Mouse (Mus musculus) spleen, adult 12 weeks (tissue): ENCODE results near the gene Me3.

Experiments
- DNase-seq: peaks from one replicate; pipeline ENCODE4 v3.0.0; 2022; ENCODE audit warnings: low spot score

Me3 gene

GRCm38 (mm10) chr7:89632342-89633251 is at the start of gene Me3:
Gene Me3 (plus strand): TSS chr7:89632392.
- no peak for DNase-seq

- no peak for DNase-seq
Observed at GRCm38 (mm10) chr7:89590039-89590438, 42.2 kb upstream of the Me3 start.

DNA sequence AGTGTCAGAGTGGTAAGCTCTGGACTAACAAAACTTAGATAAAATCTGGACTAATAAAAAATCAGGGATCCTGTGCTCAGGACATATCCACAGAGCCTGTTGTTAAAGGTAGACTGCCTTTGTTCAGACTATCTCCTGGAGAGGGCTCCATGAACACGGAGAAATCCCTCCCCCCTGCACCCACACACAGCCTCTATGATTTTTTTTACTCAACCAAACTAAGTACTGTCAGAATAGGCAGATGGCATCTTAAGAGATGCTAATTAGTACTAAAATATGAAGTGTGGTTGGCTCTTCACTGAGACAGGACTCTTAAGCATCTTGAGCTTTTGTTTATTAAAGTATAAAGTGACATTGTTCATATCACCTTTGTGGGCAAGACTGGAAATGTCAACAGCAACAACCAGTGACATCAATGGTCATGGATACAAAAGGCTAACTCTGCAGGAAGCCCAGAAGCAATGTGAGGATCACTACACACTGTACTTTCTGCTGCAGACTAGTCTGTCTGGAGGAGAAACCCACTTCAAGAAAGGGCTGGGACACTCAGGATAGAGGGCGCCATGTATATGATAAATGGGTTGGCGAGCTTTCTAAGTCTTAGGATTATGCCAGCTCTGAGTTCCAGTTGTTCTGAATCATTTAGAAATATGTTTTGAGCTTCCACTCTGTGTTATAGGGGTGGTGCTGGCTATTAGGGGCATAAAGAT is 41.5 kb upstream of the Me3 start:
- DNase-seq = no peak

DNA sequence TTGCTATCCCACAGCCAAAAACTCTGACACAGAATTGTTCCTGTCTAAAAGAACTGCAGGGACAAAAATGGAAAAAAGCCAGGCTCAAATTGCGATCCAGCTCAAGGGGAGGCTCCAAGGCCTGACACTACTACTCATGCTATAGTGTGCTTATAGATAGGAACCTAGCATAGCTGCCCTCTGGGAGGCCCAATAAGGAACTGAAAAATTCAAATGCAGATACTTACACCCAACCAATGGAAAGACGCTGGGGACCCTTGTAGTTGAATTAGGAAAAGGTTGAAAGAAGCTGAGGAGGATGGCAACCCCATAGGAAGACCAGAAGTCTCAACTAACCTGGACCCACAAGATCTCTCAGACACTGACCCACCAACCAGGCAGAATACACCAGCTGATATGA is 36.4 kb upstream of the Me3 start:
- DNase-seq = no peak

DNA sequence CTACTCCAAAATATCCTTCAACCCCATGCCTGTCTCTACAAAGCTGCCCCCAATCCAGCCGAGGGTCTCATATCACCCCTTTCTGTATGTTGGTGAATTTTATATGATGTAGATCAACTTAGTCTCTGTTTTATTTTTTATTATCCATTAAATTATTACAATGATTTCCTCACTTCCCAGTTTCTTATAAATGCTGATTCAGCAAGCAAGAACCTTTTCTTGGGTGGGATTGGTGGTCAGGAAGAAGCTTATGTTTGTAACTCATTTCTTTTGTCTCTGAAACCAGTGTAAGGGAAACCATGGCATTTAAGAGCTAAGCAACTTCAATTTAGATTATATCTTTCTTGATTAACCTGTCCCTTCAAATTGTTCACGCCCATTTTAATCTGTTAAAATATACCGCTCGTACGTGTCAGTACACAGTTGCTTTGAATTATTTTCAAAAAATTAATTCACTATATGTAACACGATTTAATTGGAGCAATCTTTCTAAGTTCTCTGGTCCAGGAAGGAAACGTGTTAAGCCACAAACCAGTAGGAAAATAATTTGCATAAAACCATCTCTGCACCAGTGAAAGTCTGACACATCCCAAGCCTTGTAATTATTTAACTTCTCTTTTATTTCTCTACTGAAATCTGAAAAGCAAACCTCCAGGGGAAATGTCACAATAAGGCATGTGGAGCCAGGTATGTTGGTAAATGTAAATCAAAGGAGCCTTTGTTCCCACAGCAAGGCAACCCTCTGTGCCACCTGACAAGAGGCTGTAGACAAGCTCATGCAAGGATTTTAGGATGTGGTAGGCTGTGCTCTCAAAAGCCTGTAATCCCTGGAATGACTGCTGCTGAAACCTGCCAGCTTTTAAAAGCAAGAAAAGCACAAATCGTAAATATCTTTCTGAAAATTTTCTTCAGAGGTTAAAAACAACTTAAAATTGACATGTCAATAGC is 26.3 kb upstream of the Me3 start:
- no peak for DNase-seq

GRCm38 (mm10) chr7:89607329-89607728 is 24.9 kb upstream of the Me3 start:
- DNase-seq = no peak

DNA sequence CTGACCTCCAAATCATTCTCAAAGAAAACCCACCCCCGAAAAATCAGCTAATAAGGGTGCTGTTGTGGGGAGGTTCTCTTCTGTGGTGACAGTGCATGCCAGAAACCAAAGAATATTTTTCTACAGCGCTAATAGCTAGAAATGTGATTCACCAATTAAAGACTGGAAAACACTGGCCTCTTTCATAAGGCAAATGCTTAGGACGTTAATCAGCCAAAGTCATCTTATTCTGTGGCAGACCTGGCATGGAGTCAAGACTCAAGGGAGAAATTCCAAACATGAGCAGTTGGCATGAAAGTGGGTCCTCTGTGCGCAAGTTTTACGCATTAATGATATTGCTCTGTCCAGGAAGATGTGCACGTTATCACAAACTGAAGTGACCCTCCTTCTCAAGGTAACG is 21.0 kb upstream of the Me3 start:
- DNase-seq = no peak

DNA sequence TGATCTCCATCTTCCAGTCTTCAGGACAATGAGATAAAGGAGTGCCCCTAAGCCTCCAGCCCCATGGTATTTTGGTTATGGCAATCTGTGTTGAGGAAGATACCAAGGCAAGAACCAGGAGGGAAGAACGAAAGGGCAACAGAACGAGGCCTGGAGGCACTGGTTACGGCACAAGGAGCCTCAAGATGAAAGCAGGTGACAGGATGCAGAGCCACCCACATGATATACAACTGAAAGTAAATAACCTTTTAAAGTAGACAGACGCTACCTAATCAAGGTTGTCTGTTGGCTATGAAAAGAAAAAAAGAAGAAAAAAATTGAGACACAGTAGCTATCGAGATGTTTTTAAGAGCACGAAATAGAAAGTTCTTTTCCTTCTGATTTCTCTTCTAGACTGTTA is 16.0 kb upstream of the Me3 start:
- DNase-seq = no peak

GRCm38 (mm10) chr7:89623331-89623730 is 8.9 kb upstream of the Me3 start:
- DNase-seq = no peak

DNA sequence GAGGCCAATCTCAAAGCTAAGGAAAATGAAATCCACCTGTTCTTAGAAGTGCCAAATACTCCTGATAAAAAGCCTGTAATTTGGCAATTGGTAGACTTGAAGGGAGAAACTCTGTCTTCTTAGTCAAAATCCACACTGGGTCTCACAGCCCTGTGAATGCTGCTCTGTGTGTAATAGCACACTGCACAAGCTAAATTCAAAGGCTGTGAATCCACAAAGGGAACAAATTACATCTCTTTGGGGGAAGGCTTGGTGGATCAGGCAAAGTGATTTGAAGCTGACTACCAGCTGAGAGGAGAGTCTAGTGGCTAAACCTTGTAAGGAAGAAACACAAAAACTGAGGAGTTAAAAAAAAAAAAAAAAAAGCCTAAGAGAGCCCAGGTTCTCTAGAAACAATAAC is 4.8 kb upstream of the Me3 start:
- no peak for DNase-seq

- no peak for DNase-seq
Observed at GRCm38 (mm10) chr7:89628006-89628405, 4.2 kb upstream of the Me3 start.

DNA sequence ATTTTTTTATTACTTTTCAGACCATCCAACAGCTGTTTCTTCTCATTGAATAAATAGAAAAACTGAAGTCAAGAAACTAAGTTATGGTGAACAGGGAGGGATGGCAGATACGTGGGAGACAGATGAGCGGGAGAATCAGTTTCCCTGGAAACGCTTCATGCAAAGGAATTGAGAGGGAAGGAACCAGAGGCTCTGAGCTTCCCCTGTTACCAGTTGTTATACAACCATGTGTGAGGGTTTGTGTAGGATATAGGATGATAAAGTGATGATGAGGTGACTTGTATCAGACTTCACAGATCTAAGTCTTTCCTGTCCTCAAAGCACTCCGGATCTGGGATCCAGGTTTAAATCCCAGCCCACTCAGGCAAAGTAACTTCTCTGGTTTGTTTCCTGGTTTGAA is 3.2 kb upstream of the Me3 start:
- no peak for DNase-seq

DNA sequence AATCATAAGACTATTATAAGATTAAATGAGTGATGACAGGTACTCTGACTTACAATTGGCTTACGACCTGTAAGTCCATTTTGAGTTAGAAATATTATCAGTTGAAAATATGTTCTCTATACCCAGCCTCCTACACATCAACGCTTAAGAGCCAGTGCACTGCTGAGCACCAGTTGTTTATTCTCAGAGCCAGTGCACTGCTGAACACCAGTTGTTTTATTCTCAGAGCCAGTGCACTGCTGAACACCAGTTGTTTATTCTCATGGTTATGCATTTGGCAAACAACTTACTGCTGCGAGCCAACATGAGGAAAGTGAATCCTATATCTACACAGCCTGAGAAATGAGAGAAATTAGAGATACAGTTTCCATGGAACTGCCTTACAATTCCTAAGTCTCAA is 2.3 kb upstream of the Me3 start:
- DNase-seq = no peak

- DNase-seq = no peak
Observed at GRCm38 (mm10) chr7:89630796-89631195, 1.4 kb upstream of the Me3 start.

DNA sequence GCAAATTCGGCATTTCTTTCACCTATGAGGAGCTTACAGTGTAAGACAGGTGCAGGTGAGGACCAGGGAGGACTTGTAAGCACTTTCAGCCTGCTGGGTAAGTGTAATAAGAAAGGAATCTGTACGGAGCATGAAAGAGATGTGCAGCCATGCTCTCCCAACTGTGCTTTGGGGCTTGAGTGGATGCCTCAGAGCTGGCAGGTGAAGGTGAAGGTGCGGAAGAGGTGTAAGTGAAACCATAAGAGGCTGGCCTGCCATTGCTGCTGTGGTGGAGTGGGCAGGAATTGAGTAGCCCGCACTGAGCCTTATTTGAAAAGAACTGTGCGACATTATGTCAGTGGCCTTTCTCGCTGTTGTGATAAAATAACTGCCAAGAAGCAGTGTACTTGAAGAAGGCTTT is 8.3 kb downstream of the Me3 start:
- DNase-seq = no peak

- DNase-seq = no peak
Observed at GRCm38 (mm10) chr7:89640944-89641661, 8.9 kb downstream of the Me3 start.

- DNase-seq = no peak
Observed at GRCm38 (mm10) chr7:89645015-89645414, 12.8 kb downstream of the Me3 start.

- DNase-seq = no peak
Observed at GRCm38 (mm10) chr7:89647864-89648263, 15.7 kb downstream of the Me3 start.

DNA sequence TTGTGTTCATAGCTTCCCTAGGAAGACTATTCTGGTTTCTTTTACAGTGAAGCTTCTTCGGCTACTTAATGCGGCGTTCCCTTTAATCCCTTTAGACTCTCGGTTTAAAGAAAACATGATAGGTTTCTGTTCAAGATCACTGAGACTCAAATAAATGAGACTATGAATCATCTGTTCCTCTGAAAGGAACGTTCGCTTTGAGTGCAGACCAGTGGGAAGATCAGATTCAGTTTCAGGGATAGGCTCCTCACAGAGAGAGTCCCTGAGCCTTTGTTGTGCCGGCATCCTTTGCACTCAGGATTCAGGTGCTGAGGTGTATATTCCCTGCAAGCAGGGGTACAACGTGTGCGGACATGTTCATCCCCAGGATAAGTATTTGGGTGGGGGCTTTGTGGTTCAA is 25.0 kb downstream of the Me3 start:
- no peak for DNase-seq

- DNase-seq = no peak
Observed at GRCm38 (mm10) chr7:89657692-89658212, 25.6 kb downstream of the Me3 start.

GRCm38 (mm10) chr7:89664197-89664596 is 32.0 kb downstream of the Me3 start:
- DNase-seq = no peak
